In genomic region chr4:120372838-120373237, GRCm38 (mm10) we compare ENCODE assay signal across 20 mouse cellular contexts. TPM values are rescaled to one million over a fixed set of nuclear protein-coding genes. Genes with fewer than 3 reads are reported as not detected.
DNase-seq lines count a peak whose midpoint lies in the region; ATAC-seq lines count a peak whose summit lies in the region.
"Had no signal": no experiment of that assay in that cellular context is flagged by ENCODE, and none has a peak within 500 bp of the region (broad histone marks: within the 10 kb centered on the region; RNA-seq: fewer than 3 reads in every experiment).

No protein-coding gene starts in this region.

- H3K4me2 ChIP-seq in hindbrain, embryonic 13.5 days = no peak overlapping the region
- no peak overlapping the region for H3K4me2 ChIP-seq in hindbrain, embryonic 14.5 days (replicated peaks)
- no peak overlapping the region for H3K4me2 ChIP-seq in midbrain, embryonic 13.5 days (replicated peaks)
- H3K4me2 ChIP-seq in midbrain, embryonic 11.5 days = no peak overlapping the region
- H3K4me2 ChIP-seq: embryonic facial prominence, embryonic 12.5 days; heart, embryonic 12.5 days had no signal

- H3K4me3 ChIP-seq in hindbrain, embryonic 13.5 days = no peak overlapping the region
- H3K4me3 ChIP-seq in hindbrain, embryonic 14.5 days (replicated peaks; ENCODE audit: low read length) = no peak overlapping the region
- H3K4me3 ChIP-seq in midbrain, embryonic 13.5 days (replicated peaks) = no peak overlapping the region
- H3K4me3 ChIP-seq in midbrain, embryonic 11.5 days (ENCODE audit: low read depth, low read length) = no peak overlapping the region
- H3K4me3 ChIP-seq in embryonic facial prominence, embryonic 10.5 days = no peak overlapping the region
- no peak overlapping the region for H3K4me3 ChIP-seq in heart, embryonic 10.5 days
- H3K4me3 ChIP-seq: embryonic facial prominence, embryonic 12.5 days; heart, adult 2 months; heart, embryonic 12.5 days; hindbrain, embryonic 10.5 days had no signal

- no peak for DNase-seq in hindbrain, embryonic 14.5 days (ENCODE audit: low spot score)
- no peak for DNase-seq in midbrain, embryonic 11.5 days (ENCODE audit: low spot score, missing footprints)
- DNase-seq in embryonic facial prominence, embryonic 10.5 days (ENCODE audit: low spot score) = no peak
- DNase-seq in retina, postnatal 1 day = peak; percentile 57
- no peak for DNase-seq in heart, embryonic 10.5 days (ENCODE audit: low spot score)
- DNase-seq: adrenal gland, adult 8-10 months; adrenal gland, postnatal 36 days; cerebellum, adult 8-10 months; cerebellum, postnatal 14 days; embryo, embryonic 11 days; forebrain, postnatal 0 days; gastrocnemius, postnatal 14 days; heart, adult 2 months had no signal

- whole genome bisulfite sequencing in hindbrain, embryonic 13.5 days = 59% methylated on average over 3 of the region's 3 CpGs
- 58% methylated on average over 3 of the region's 3 CpGs for WGBS in hindbrain, embryonic 14.5 days
- WGBS in midbrain, embryonic 13.5 days = 81% methylated on average over 3 of the region's 3 CpGs
- 77% methylated on average over 3 of the region's 3 CpGs for WGBS in midbrain, embryonic 11.5 days
- WGBS in embryonic facial prominence, embryonic 10.5 days = 77% methylated on average over 3 of the region's 3 CpGs
- 63% methylated on average over 3 of the region's 3 CpGs for WGBS in heart, embryonic 10.5 days

- H3K9ac ChIP-seq in hindbrain, embryonic 13.5 days = 0 out of 2 replicates have a peak overlapping the region, but pooled peaks have one; percentile 24
- H3K9ac ChIP-seq in hindbrain, embryonic 14.5 days = no peak overlapping the region
- H3K9ac ChIP-seq in midbrain, embryonic 13.5 days (replicated peaks) = peak overlapping the region; percentile 25; the same call in 1 of the 2 replicates
- no peak overlapping the region for H3K9ac ChIP-seq in midbrain, embryonic 11.5 days (ENCODE audit: low read length)
- H3K9ac ChIP-seq: embryonic facial prominence, embryonic 12.5 days; forebrain, postnatal 0 days; heart, embryonic 12.5 days had no signal

- no peak for ATAC-seq in hindbrain, embryonic 13.5 days (ENCODE audit: low FRiP score)
- no peak for ATAC-seq in hindbrain, embryonic 14.5 days (ENCODE audit: low FRiP score)
- no peak for ATAC-seq in midbrain, embryonic 13.5 days
- ATAC-seq in midbrain, embryonic 11.5 days (ENCODE audit: low FRiP score) = no peak
- ATAC-seq: forebrain, postnatal 0 days; hindbrain, embryonic 16.5 days; inflammation-experienced regulatory T-cells, adult 6 months had no signal

- H3K9me3 ChIP-seq in hindbrain, embryonic 13.5 days = no peaks in the 10 kb centered on the region
- H3K9me3 ChIP-seq in hindbrain, embryonic 14.5 days (ENCODE audit: control insufficient read depth, low read length) = no peaks in the 10 kb centered on the region
- no peaks in the 10 kb centered on the region for H3K9me3 ChIP-seq in midbrain, embryonic 13.5 days
- no peaks in the 10 kb centered on the region for H3K9me3 ChIP-seq in midbrain, embryonic 11.5 days (ENCODE audit: control insufficient read depth, low read length)
- no peaks in the 10 kb centered on the region for H3K9me3 ChIP-seq in embryonic facial prominence, embryonic 10.5 days
- no peaks in the 10 kb centered on the region for H3K9me3 ChIP-seq in heart, embryonic 10.5 days
- H3K9me3 ChIP-seq: embryonic facial prominence, embryonic 12.5 days; heart, embryonic 12.5 days; hindbrain, embryonic 10.5 days had no signal

- peaks cover 46% of the 10 kb centered on the region for H3K4me1 ChIP-seq in hindbrain, embryonic 13.5 days (replicated peaks)
- H3K4me1 ChIP-seq in hindbrain, embryonic 14.5 days (replicated peaks; ENCODE audit: control insufficient read depth, insufficient read depth, low read length) = peaks cover 20% of the 10 kb centered on the region
- H3K4me1 ChIP-seq in midbrain, embryonic 13.5 days (replicated peaks) = peaks cover 45% of the 10 kb centered on the region
- peaks cover 23% of the 10 kb centered on the region for H3K4me1 ChIP-seq in midbrain, embryonic 11.5 days (ENCODE audit: control insufficient read depth, insufficient read depth, low read length)
- peaks cover 34% of the 10 kb centered on the region for H3K4me1 ChIP-seq in embryonic facial prominence, embryonic 10.5 days
- H3K4me1 ChIP-seq in heart, embryonic 10.5 days = peaks cover 20% of the 10 kb centered on the region

- 0 out of 2 replicates have a peak, but pooled peaks cover 17% of the 10 kb centered on the region for H3K27me3 ChIP-seq in hindbrain, embryonic 13.5 days
- no peaks in the 10 kb centered on the region for H3K27me3 ChIP-seq in hindbrain, embryonic 14.5 days (ENCODE audit: control insufficient read depth, insufficient read depth, low read length)
- peaks cover 19% of the 10 kb centered on the region for H3K27me3 ChIP-seq in midbrain, embryonic 13.5 days
- H3K27me3 ChIP-seq in midbrain, embryonic 11.5 days (ENCODE audit: control insufficient read depth, insufficient read depth, low read length) = peaks cover 2% of the 10 kb centered on the region; the same call in 1 of the 2 replicates
- peaks cover 65% of the 10 kb centered on the region for H3K27me3 ChIP-seq in embryonic facial prominence, embryonic 10.5 days (replicated peaks; ENCODE audit: low read depth, poor library complexity, severe bottlenecking)
- peaks cover 77% of the 10 kb centered on the region for H3K27me3 ChIP-seq in heart, embryonic 10.5 days (ENCODE audit: insufficient read depth, poor library complexity, severe bottlenecking)

- H3K27ac ChIP-seq in hindbrain, embryonic 13.5 days = no peak overlapping the region
- H3K27ac ChIP-seq in hindbrain, embryonic 14.5 days = no peak overlapping the region
- peak overlapping the region; percentile 37; the same call in 1 of the 2 replicates for H3K27ac ChIP-seq in midbrain, embryonic 13.5 days
- no peak overlapping the region for H3K27ac ChIP-seq in midbrain, embryonic 11.5 days (ENCODE audit: low read depth, low read length)
- H3K27ac ChIP-seq in embryonic facial prominence, embryonic 10.5 days (replicated peaks) = peak overlapping the region; percentile 19; the same call in 1 of the 2 replicates
- no peak overlapping the region for H3K27ac ChIP-seq in heart, embryonic 10.5 days
- H3K27ac ChIP-seq: embryonic facial prominence, embryonic 12.5 days; heart, adult 2 months had no signal

- H3K36me3 ChIP-seq in hindbrain, embryonic 13.5 days = no peaks in the 10 kb centered on the region
- H3K36me3 ChIP-seq in hindbrain, embryonic 14.5 days (replicated peaks; ENCODE audit: control insufficient read depth, insufficient read depth) = no peaks in the 10 kb centered on the region
- H3K36me3 ChIP-seq in midbrain, embryonic 13.5 days = no peaks in the 10 kb centered on the region
- no peaks in the 10 kb centered on the region for H3K36me3 ChIP-seq in midbrain, embryonic 11.5 days (ENCODE audit: control insufficient read depth, insufficient read depth, low read length)
- H3K36me3 ChIP-seq in embryonic facial prominence, embryonic 10.5 days (replicated peaks) = no peaks in the 10 kb centered on the region
- no peaks in the 10 kb centered on the region for H3K36me3 ChIP-seq in heart, embryonic 10.5 days
- H3K36me3 ChIP-seq: embryonic facial prominence, embryonic 12.5 days; heart, embryonic 12.5 days; hindbrain, embryonic 10.5 days had no signal

RNA-seq across cellular contexts. Expression of gene Scmh1, which starts 32.2 kb away (rescaled TPM):
- 84.7 and 85.7 TPM in 2 replicates for polyA plus RNA-seq in hindbrain, embryonic 13.5 days (2015; fragmentation: Nextera tagmentation; extraction: Ambion mirVana)
- polyA plus RNA-seq in hindbrain, embryonic 14.5 days (2014; fragmentation: Nextera tagmentation; extraction: Ambion mirVana) = 73.3 and 76.8 TPM in 2 replicates
- 77.4 and 79.9 TPM in 2 replicates for polyA plus RNA-seq in midbrain, embryonic 13.5 days (2015; fragmentation: Nextera tagmentation; extraction: Ambion mirVana)
- polyA plus RNA-seq in midbrain, embryonic 11.5 days (2014; fragmentation: Nextera tagmentation; extraction: Ambion mirVana) = 41.1 and 44.8 TPM in 2 replicates
- 34.7 and 40.8 TPM in 2 replicates for polyA plus RNA-seq in embryonic facial prominence, embryonic 10.5 days (2016; fragmentation: Nextera tagmentation; extraction: Ambion mirVana)
- 58.3 and 86.8 TPM in 2 replicates for polyA plus RNA-seq in heart, embryonic 10.5 days (2016; fragmentation: Nextera tagmentation; extraction: Ambion mirVana)

Comparison
In these comparisons a context has a peak if more than half of its experiments do, and no peak if none do; other contexts are left out.
1. H3K27ac ChIP-seq: peak in midbrain, embryonic 13.5 days (single experiment) and embryonic facial prominence, embryonic 10.5 days (single experiment); none in hindbrain, embryonic 13.5 days (single experiment), hindbrain, embryonic 14.5 days (single experiment), midbrain, embryonic 11.5 days (single experiment) and heart, embryonic 10.5 days (single experiment).
2. H3K9ac ChIP-seq: peak in hindbrain, embryonic 13.5 days (single experiment) and midbrain, embryonic 13.5 days (single experiment); none in hindbrain, embryonic 14.5 days (single experiment) and midbrain, embryonic 11.5 days (single experiment).